Mouse (Mus musculus) intestine, embryonic 15.5 days (tissue): ENCODE measurements at regions not wholly inside any gene's neighbourhood (a gene's known extent, or its start where the extent isn't known, plus 50 kb on each side); places are given as distances from the start of the nearest gene placed in this dataset.

Source experiments
- ATAC-seq: fragments of 200-750 bp; cut with Nextera tagmentation; 2 replicates; pipeline ENCODE4 v1.8.0; 2017; ENCODE audit warnings: moderate TSS enrichment, moderate library complexity
- H3K27ac ChIP-seq: fragments of 300-500 bp; sonication (generic); 2 replicates; pipeline ENCODE4 v1.5.1; 2015; ENCODE audit warnings: mild to moderate bottlenecking, inconsistent platforms
- H3K27me3 ChIP-seq: fragments of 300-500 bp; sonication (generic); replicated peaks from 2 replicates; pipeline ENCODE4 v1.6.1; 2015; ENCODE audit warnings: inconsistent platforms
- H3K36me3 ChIP-seq: fragments of 300-500 bp; sonication (generic); 2 replicates; pipeline ENCODE4 v1.6.1; 2015; ENCODE audit warnings: inconsistent platforms
- H3K4me1 ChIP-seq: fragments of 300-500 bp; sonication (generic); replicated peaks from 2 replicates; pipeline ENCODE4 v1.6.1; 2015; ENCODE audit warnings: inconsistent platforms
- H3K4me2 ChIP-seq: fragments of 300-500 bp; sonication (generic); replicated peaks from 2 replicates; pipeline ENCODE4 v1.6.1; 2015; ENCODE audit warnings: mild to moderate bottlenecking, inconsistent platforms
- H3K4me3 ChIP-seq: fragments of 300-500 bp; sonication (generic); replicated peaks from 2 replicates; pipeline ENCODE4 v1.5.1; 2015; ENCODE audit warnings: inconsistent platforms
- H3K9ac ChIP-seq: fragments of 300-500 bp; sonication (generic); 2 replicates; pipeline ENCODE4 v1.6.1; 2015; ENCODE audit warnings: inconsistent platforms
- H3K9me3 ChIP-seq: fragments of 300-500 bp; sonication (generic); 2 replicates; pipeline ENCODE4 v1.6.1; 2016; ENCODE audit warnings: inconsistent platforms
- WGBS: fragments of 180-500 bp; shearing (Covaris S2); methylation state at CpG from one replicate; pipeline ENCODE4 v1.1.7; 2015; 5-methylcytosine and 5-hydroxymethylcytosine counted together

DNA sequence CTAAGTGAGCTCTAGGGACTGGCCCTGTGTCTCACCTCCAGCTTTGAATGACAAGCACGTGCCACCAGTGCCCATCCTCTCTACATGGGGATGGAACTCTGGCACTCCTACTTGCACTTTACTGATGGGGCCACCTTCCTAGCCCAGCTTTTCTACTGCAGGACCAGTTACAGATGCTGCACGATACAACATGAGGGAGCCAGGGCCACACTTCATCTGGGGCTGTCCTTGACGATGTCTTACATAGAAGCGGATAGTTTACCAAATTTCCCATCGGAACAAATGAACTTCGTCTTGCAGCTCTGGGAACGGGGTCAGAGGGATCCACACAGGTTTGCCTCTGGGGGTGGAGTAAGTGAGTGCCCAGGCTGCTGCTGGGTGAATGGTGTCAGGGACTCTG, 253.7 kb upstream of the Dio3 start:
- 0 out of 2 replicates have a peak, but pooled peaks cover 3% of the 10 kb centered on the region for H3K4me1 ChIP-seq
- no peaks in the 10 kb centered on the region for H3K27me3 ChIP-seq
- H3K27ac ChIP-seq: no peak overlapping the region
- no peaks in the 10 kb centered on the region for H3K9me3 ChIP-seq
- WGBS: 82% methylated on average over 7 of the region's 7 CpGs
- no peaks in the 10 kb centered on the region for H3K36me3 ChIP-seq
- no peak for ATAC-seq
- no peak overlapping the region for H3K9ac ChIP-seq
- no peak overlapping the region for H3K4me3 ChIP-seq
- no peak overlapping the region for H3K4me2 ChIP-seq

DNA sequence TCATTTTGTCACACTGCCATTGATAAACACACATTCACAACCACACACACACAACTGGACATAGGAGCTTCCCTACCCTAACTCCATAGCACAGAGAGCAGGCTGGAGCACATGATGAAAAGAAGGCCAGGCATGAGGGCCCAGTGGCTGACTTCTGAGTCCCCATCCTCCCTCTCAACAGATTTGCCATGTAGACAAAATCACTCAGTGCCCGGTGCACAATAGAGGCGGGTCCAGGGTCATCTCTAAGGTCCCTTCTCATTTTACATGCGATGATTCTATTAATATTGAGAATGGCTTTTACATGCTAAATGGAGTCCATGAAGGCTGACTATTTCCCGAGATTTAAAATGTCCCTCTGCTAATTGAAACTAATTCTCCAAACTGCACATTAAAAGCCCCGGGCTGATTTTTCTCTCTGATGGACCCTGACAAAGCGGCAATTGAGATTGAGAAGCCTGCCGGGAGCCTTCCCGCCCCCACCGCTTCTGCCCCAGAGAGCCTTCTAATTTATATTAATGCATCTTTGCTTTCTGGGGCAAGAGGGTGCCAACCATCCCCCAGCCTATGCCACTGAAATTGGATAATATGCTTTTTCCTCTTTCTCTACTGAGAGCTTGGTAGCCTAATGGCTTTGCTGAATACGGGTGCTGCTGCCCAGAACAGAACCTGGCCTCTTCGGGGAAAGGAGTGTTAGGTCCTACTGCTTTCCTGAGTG, 252.7 kb upstream of the Dio3 start:
- Histone ChIP-seq H3K36me3 (no peaks in the 10 kb centered on the region), H3K9ac (no peak overlapping the region), H3K9me3 (no peaks in the 10 kb centered on the region), H3K27ac (no peak overlapping the region), H3K4me1 (0 out of 2 replicates have a peak, but pooled peaks cover 3% of the 10 kb centered on the region), H3K4me3 (no peak overlapping the region), H3K27me3 (no peaks in the 10 kb centered on the region), H3K4me2 (no peak overlapping the region)
- 84% methylated on average over 11 of the region's 11 CpGs for WGBS
- no peak for ATAC-seq

DNA sequence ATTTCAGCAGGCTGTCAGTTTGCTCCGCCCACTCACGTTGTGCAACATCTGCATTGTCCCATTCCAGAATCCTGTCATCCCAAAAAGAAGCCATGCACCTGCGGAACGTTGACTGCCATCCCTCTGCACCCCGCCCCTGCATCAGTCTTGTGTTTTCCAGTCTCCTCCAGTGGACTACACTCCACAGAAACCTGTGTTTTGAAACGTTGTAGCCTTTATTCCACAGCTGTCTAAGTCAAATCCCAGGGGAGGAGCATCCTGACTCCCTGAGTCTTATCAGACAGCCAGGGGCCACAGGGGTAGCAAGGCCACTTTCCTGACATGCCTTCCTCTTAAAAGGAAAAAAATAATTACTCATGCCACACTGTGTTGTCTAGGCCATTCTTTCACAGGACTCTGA, 251.5 kb upstream of the Dio3 start:
- H3K27ac ChIP-seq: no peak overlapping the region
- ATAC-seq: no peak
- no peaks in the 10 kb centered on the region for H3K36me3 ChIP-seq
- H3K9ac ChIP-seq: no peak overlapping the region
- H3K27me3 ChIP-seq: no peaks in the 10 kb centered on the region
- 63% methylated on average over 6 of the region's 6 CpGs for WGBS
- H3K4me3 ChIP-seq: no peak overlapping the region
- H3K4me1 ChIP-seq: 0 out of 2 replicates have a peak, but pooled peaks cover 3% of the 10 kb centered on the region
- no peak overlapping the region for H3K4me2 ChIP-seq
- H3K9me3 ChIP-seq: no peaks in the 10 kb centered on the region

DNA sequence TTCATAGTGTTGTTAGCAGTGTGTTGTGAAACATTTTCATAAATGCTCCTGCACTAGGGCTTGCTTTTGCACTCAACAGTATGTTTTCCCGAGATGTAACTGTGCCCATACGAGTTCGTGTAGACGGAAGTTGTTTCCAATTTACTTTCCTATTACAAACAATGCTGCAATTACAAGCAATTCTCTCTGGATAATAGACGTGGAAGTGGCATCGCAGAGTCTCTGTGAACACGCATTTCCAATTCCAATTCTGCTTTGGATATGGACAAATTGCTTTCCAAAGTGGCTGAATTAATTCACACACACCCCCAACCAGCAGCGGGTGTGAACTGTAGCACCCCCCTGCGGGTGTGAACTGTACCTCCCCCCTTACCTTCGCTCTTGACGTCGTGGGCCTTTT, 250.9 kb upstream of the Dio3 start:
- Histone ChIP-seq H3K9me3 (no peaks in the 10 kb centered on the region), H3K4me1 (0 out of 2 replicates have a peak, but pooled peaks cover 3% of the 10 kb centered on the region), H3K27me3 (no peaks in the 10 kb centered on the region), H3K9ac (no peak overlapping the region), H3K27ac (no peak overlapping the region), H3K4me2 (no peak overlapping the region), H3K36me3 (no peaks in the 10 kb centered on the region), H3K4me3 (no peak overlapping the region)
- no peak for ATAC-seq
- WGBS: 61% methylated on average over 12 of the region's 12 CpGs

DNA sequence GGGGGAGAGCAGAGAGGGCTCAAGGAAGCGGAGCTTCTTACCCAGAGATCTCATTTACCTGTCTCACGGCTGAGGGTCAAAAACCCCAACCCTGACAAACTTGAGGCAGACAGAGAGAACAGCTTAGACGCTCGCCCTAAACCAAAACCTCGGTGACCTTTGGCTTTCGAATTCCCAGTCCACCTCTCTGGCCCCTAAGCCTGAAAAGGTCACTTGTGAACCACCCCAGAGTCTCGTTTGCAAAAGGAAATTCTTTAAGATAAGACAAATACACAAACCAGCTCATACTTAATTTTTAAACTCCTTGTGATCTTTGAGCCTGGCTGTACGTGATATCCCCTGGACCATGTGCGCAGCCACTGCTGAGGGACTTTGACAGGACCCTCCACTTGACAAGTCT, 250.2 kb upstream of the Dio3 start:
- H3K27ac ChIP-seq: no peak overlapping the region
- no peaks in the 10 kb centered on the region for H3K27me3 ChIP-seq
- H3K9ac ChIP-seq: no peak overlapping the region
- no peak overlapping the region for H3K4me3 ChIP-seq
- 0 out of 2 replicates have a peak, but pooled peaks cover 3% of the 10 kb centered on the region for H3K4me1 ChIP-seq
- H3K36me3 ChIP-seq: no peaks in the 10 kb centered on the region
- no peaks in the 10 kb centered on the region for H3K9me3 ChIP-seq
- 39% methylated on average over 9 of the region's 9 CpGs for WGBS
- ATAC-seq: no peak
- no peak overlapping the region for H3K4me2 ChIP-seq

DNA sequence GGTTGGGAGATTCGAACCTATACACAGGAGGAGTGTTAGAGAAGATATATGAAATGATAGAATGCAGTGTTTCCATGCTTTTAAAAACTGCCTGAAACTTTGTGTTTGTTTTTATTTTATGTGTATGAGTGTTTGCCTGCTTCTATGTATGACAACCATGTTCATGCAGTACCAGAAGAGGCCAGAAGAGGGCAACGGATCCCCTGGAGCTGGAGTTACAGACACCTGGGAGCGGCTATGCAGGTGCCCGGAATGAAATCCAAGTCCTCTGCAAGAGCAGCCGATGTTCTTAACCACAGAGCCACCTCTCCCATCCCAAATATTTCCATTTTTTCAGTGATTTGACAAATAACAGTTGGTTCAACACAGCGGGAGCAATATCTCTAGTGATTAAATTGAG, 247.5 kb upstream of the Dio3 start:
- no peak for ATAC-seq
- 67% methylated on average over 6 of the region's 6 CpGs for WGBS
- H3K27ac ChIP-seq: no peak overlapping the region

GRCm38 (mm10) chr12:110035171-110035570, 243.7 kb upstream of the Dio3 start:
- Histone ChIP-seq H3K27me3 (no peaks in the 10 kb centered on the region), H3K9ac (no peak overlapping the region), H3K27ac (no peak overlapping the region), H3K4me3 (no peak overlapping the region), H3K4me2 (no peak overlapping the region), H3K36me3 (no peaks in the 10 kb centered on the region), H3K4me1 (no peaks in the 10 kb centered on the region), H3K9me3 (no peaks in the 10 kb centered on the region)
- 77% methylated on average over 8 of the region's 8 CpGs for WGBS
- ATAC-seq: no peak

More for the DNA sequence above, 247.5 kb upstream of the Dio3 start:
- no peaks in the 10 kb centered on the region for H3K36me3 ChIP-seq
- no peak overlapping the region for H3K9ac ChIP-seq
- no peaks in the 10 kb centered on the region for H3K9me3 ChIP-seq
- 0 out of 2 replicates have a peak, but pooled peaks cover 3% of the 10 kb centered on the region for H3K4me1 ChIP-seq
- no peak overlapping the region for H3K4me3 ChIP-seq
- H3K4me2 ChIP-seq: no peak overlapping the region
- H3K27me3 ChIP-seq: no peaks in the 10 kb centered on the region

DNA sequence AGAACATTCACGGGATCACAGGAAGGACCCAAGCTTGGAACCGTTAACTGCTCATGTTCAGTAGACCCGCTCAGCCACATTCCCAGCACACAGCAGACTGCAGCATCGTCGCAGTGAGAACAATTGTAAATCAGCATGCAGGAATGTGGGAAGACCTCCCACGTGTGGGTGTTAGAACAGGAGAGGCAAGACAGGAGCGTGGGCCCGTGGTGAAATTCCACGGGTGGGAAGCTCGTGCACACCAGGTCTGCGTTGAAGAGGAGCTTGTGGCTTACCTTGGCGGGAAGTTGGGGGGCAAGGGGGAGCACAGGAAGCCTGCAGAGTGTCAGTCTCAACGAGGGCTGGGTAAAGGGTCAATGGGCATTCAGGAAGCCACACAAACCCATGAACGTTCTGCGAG, 238.2 kb upstream of the Dio3 start:
- Histone ChIP-seq H3K36me3 (no peaks in the 10 kb centered on the region), H3K27ac (no peak overlapping the region), H3K27me3 (no peaks in the 10 kb centered on the region), H3K9me3 (no peaks in the 10 kb centered on the region), H3K4me3 (no peak overlapping the region), H3K9ac (no peak overlapping the region), H3K4me1 (no peaks in the 10 kb centered on the region), H3K4me2 (no peak overlapping the region)
- 45% methylated on average over 15 of the region's 15 CpGs for WGBS
- no peak for ATAC-seq

- 64% methylated on average over 3 of the region's 3 CpGs for WGBS
- no peak overlapping the region for H3K27ac ChIP-seq
- no peaks in the 10 kb centered on the region for H3K36me3 ChIP-seq
- H3K27me3 ChIP-seq: no peaks in the 10 kb centered on the region
- H3K4me3 ChIP-seq: no peak overlapping the region
- H3K9me3 ChIP-seq: no peaks in the 10 kb centered on the region
- no peak overlapping the region for H3K4me2 ChIP-seq
- ATAC-seq: no peak
- no peak overlapping the region for H3K9ac ChIP-seq
- no peaks in the 10 kb centered on the region for H3K4me1 ChIP-seq
Measured at GRCm38 (mm10) chr12:110041782-110042181, 237.1 kb upstream of the Dio3 start.

DNA sequence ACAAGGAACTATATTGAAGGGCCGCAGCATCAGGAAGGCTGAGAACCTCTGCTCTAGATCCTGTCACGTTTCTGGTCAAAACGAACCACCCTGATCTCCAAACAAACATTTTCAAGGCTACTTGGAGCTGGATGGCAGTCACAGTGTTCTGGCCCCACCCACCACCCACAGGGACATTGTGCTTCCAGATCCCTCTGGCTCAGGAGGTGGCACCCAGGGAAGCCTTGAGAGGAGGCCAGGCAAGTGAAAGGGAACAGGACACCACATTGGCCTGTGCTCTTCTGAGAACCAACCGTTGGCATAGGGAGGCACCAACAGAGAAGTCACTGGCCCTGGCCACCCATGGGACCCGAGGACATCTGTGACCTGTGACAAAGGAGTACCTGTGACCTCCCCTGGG, 234.6 kb upstream of the Dio3 start:
- Histone ChIP-seq H3K27ac (no peak overlapping the region), H3K9me3 (no peaks in the 10 kb centered on the region), H3K4me2 (no peak overlapping the region), H3K4me1 (peaks cover 5% of the 10 kb centered on the region; the same call in 1 of the 2 replicates), H3K4me3 (no peak overlapping the region), H3K27me3 (no peaks in the 10 kb centered on the region), H3K9ac (no peak overlapping the region), H3K36me3 (no peaks in the 10 kb centered on the region)
- no peak for ATAC-seq
- 77% methylated on average over 5 of the region's 5 CpGs for WGBS

GRCm38 (mm10) chr12:110044721-110045120, 234.1 kb upstream of the Dio3 start:
- Histone ChIP-seq H3K36me3 (no peaks in the 10 kb centered on the region), H3K4me2 (no peak overlapping the region), H3K4me1 (peaks cover 5% of the 10 kb centered on the region; the same call in 1 of the 2 replicates), H3K27ac (no peak overlapping the region), H3K27me3 (no peaks in the 10 kb centered on the region), H3K4me3 (no peak overlapping the region), H3K9me3 (no peaks in the 10 kb centered on the region), H3K9ac (no peak overlapping the region)
- ATAC-seq: no peak
- 87% methylated on average over 5 of the region's 5 CpGs for WGBS

GRCm38 (mm10) chr12:110045770-110046330, 233.0 kb upstream of the Dio3 start:
- WGBS: 77% methylated on average over 17 of the region's 17 CpGs
- ATAC-seq: no peak
- H3K36me3 ChIP-seq: no peaks in the 10 kb centered on the region

DNA sequence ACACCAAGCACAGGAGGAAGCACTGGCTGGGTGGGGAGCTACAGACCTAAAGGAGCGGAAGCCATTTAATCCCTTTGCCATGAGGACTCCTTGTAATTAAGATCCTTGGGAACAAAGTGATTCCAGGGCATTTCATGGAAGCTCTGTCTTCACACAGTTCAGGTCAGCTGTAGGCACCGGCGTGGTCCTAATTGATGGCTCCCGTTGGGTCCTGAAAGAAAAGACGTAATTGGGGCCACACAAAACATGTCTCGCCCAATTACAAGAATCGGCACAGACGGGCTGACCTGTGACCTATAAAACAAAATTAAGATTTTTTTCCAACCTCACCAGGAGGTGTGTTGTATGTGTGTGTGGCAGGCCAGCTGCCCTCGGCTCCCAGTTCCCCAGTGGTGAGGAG, 232.3 kb upstream of the Dio3 start:
- H3K4me2 ChIP-seq: no peak overlapping the region

More at GRCm38 (mm10) chr12:110045770-110046330, 233.0 kb upstream of the Dio3 start:
- H3K4me2 ChIP-seq: no peak overlapping the region
- H3K27ac ChIP-seq: no peak overlapping the region
- H3K4me1 ChIP-seq: peaks cover 5% of the 10 kb centered on the region; the same call in 1 of the 2 replicates
- H3K27me3 ChIP-seq: no peaks in the 10 kb centered on the region
- no peaks in the 10 kb centered on the region for H3K9me3 ChIP-seq
- no peak overlapping the region for H3K9ac ChIP-seq
- no peak overlapping the region for H3K4me3 ChIP-seq

More for the DNA sequence above, 232.3 kb upstream of the Dio3 start:
- H3K4me1 ChIP-seq: peaks cover 5% of the 10 kb centered on the region; the same call in 1 of the 2 replicates
- H3K27me3 ChIP-seq: no peaks in the 10 kb centered on the region
- no peak overlapping the region for H3K4me3 ChIP-seq
- ATAC-seq: no peak
- 89% methylated on average over 9 of the region's 9 CpGs for WGBS
- H3K9me3 ChIP-seq: no peaks in the 10 kb centered on the region
- H3K36me3 ChIP-seq: no peaks in the 10 kb centered on the region
- no peak overlapping the region for H3K9ac ChIP-seq
- no peak overlapping the region for H3K27ac ChIP-seq
